Mouse (Mus musculus) midbrain, postnatal 0 days (tissue): ENCODE results near the gene Slc25a21. TPM values are rescaled to one million over a fixed set of nuclear protein-coding genes. Genes with fewer than 3 reads are reported as not detected.

Source experiments
- ATAC-seq: fragments of 200-750 bp; cut with Nextera tagmentation; 2 replicates; pipeline ENCODE4 v1.8.0; 2017; ENCODE audit warnings: moderate number of reproducible peaks, mild to moderate bottlenecking, moderate TSS enrichment, moderate library complexity; ENCODE audit not compliant: low FRiP score
- DNase-seq: peaks from one replicate; pipeline ENCODE4 v3.0.0-alpha.2; 2015; ENCODE audit warnings: low spot score
- H3K27ac ChIP-seq: fragments of 300-500 bp; sonication (generic); 2 replicates; pipeline ENCODE4 v1.5.1; 2014; ENCODE audit warnings: low read depth, mild to moderate bottlenecking, low read length, mixed read lengths
- H3K27me3 ChIP-seq: fragments of 300-500 bp; sonication (generic); 2 replicates; pipeline ENCODE4 v1.6.1; 2014; ENCODE audit warnings: low read length, control low read depth, mixed read lengths; ENCODE audit not compliant: insufficient read depth
- H3K36me3 ChIP-seq: fragments of 300-500 bp; sonication (generic); 2 replicates; pipeline ENCODE4 v1.6.1; 2014; ENCODE audit warnings: low read length, control low read depth, mixed read lengths; ENCODE audit not compliant: insufficient read depth
- H3K4me1 ChIP-seq: fragments of 300-500 bp; sonication (generic); 2 replicates; pipeline ENCODE4 v1.6.1; 2014; ENCODE audit warnings: mild to moderate bottlenecking, control low read depth, antibody characterized with exemption, low read length, mixed read lengths; ENCODE audit not compliant: insufficient read depth
- H3K4me2 ChIP-seq: fragments of 300-500 bp; sonication (generic); 2 replicates; pipeline ENCODE4 v1.6.1; 2014; ENCODE audit warnings: low read depth, mild to moderate bottlenecking, low read length, mixed read lengths; ENCODE audit not compliant: poor library complexity, severe bottlenecking
- H3K4me3 ChIP-seq: fragments of 300-500 bp; sonication (generic); 2 replicates; pipeline ENCODE4 v1.5.1; 2014; ENCODE audit warnings: low read depth, mild to moderate bottlenecking, low read length, moderate library complexity
- H3K9ac ChIP-seq: fragments of 300-500 bp; sonication (generic); replicated peaks from 2 replicates; pipeline ENCODE4 v1.6.1; 2014; ENCODE audit warnings: mild to moderate bottlenecking, low read length, moderate library complexity, mixed read lengths; ENCODE audit not compliant: poor library complexity, severe bottlenecking
- H3K9me3 ChIP-seq: fragments of 300-500 bp; sonication (generic); 2 replicates; pipeline ENCODE4 v1.6.1; 2016; ENCODE audit warnings: low read length, control low read depth
- CTCF ChIP-seq: IDR thresholded peaks from 2 replicates; pipeline ENCODE4 v1.5.1; 2016; ENCODE audit warnings: antibody characterized with exemption, mild to moderate bottlenecking
- WGBS: fragments of 180-500 bp; shearing (Covaris S2); extraction: QIAGEN DNeasy Blood & Tissue Kit; methylation state at CpG from one replicate; pipeline ENCODE4 v1.1.7; 2014; 5-methylcytosine and 5-hydroxymethylcytosine counted together
- polyA plus RNA-seq: library from polyadenylated mRNA; unstranded; fragments of >200 nt; fragmentation: Nextera tagmentation; extraction: Ambion mirVana; gene quantifications from 2 replicates; pipeline ENCODE4 v1.2.1, GENCODE M21; 2015
- total RNA-seq: library from RNA; depleted of rRNA; stranded (reverse); fragments of >200 nt; gene quantifications from 2 replicates; pipeline ENCODE4 v1.2.3, GENCODE M21; 2014

The Slc25a21 gene
- total and polyA plus RNA-seq, 2 experiments from 2014 or later, result 0.11 TPM; not detected in 1

- WGBS, result 92% methylated on average over 4 of the region's 4 CpGs
- no peaks in the 10 kb centered on the region for H3K4me1 ChIP-seq
Measured at GRCm38 (mm10) chr12:57187032-57187431, 10.2 kb downstream of the Slc25a21 start.

DNA sequence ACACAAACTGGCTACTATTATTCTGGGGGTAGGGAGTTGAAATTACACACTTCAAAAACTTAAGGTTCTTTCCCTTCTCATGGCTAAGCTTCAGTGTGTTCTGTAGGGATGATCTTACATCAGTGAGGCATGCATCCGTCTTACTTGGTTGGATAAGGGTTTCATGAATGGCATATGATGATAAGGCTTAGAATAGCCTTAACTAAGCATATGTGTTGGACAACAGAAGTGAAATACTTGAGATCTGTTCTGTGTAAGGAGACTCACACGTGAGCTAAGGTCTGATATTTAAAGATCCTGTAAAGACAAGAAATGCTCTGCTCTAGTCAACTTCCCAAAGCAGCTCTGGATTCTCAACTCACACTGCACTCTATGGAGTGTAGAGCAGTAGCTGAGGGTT lies 11.1 kb downstream of the Slc25a21 start:
- no peaks in the 10 kb centered on the region for H3K27me3 ChIP-seq
- no peak for TF ChIP-seq CTCF
- H3K4me3 ChIP-seq, result no peak overlapping the region
- no peak overlapping the region for H3K9ac ChIP-seq
- H3K36me3 ChIP-seq, result no peaks in the 10 kb centered on the region
- ATAC-seq (no peak), DNase-seq (no peak)
- no peaks in the 10 kb centered on the region for H3K9me3 ChIP-seq
- no peak overlapping the region for H3K4me2 ChIP-seq
- 79% methylated on average over 2 of the region's 2 CpGs for WGBS
- no peak overlapping the region for H3K27ac ChIP-seq
- H3K4me1 ChIP-seq, result no peaks in the 10 kb centered on the region

More at GRCm38 (mm10) chr12:57187032-57187431, 10.2 kb downstream of the Slc25a21 start:
- no peaks in the 10 kb centered on the region for H3K27me3 ChIP-seq
- H3K9ac ChIP-seq, result no peak overlapping the region
- no peak overlapping the region for H3K27ac ChIP-seq
- no peaks in the 10 kb centered on the region for H3K9me3 ChIP-seq
- no peak overlapping the region for H3K4me3 ChIP-seq
- TF ChIP-seq CTCF, result no peak
- ATAC-seq (no peak), DNase-seq (no peak)
- no peaks in the 10 kb centered on the region for H3K36me3 ChIP-seq
- no peak overlapping the region for H3K4me2 ChIP-seq

DNA sequence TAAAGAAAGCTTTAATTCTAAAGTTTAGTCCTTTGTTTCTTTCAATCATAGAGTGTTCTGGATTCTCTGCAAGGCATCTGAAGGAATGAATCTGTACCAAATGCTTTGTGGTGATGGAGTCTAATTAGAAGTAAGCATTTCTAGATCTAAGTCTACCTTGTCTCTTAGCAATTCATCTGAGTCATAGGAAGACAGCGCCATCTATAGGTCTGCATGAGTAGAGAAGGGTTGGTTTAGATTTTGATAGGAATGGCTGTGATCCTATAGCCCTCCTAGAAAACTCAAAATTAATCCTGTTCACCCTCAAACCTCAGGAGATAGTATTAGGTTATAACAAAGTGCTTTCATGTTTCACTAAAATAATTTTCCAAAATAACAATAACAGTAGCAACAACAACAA lies 11.8 kb downstream of the Slc25a21 start:
- no peak overlapping the region for H3K27ac ChIP-seq
- TF ChIP-seq CTCF, result peak; percentile 72
- DNase-seq (no peak), ATAC-seq (no peak)
- no peaks in the 10 kb centered on the region for H3K9me3 ChIP-seq
- no peak overlapping the region for H3K9ac ChIP-seq
- 0% methylated on average over 1 of the region's 1 CpGs for WGBS
- H3K27me3 ChIP-seq, result no peaks in the 10 kb centered on the region
- no peak overlapping the region for H3K4me3 ChIP-seq
- no peak overlapping the region for H3K4me2 ChIP-seq
- H3K36me3 ChIP-seq, result no peaks in the 10 kb centered on the region
- H3K4me1 ChIP-seq, result no peaks in the 10 kb centered on the region

GRCm38 (mm10) chr12:57184401-57185147 lies 12.7 kb downstream of the Slc25a21 start:
- H3K9me3 ChIP-seq, result no peaks in the 10 kb centered on the region
- no peaks in the 10 kb centered on the region for H3K36me3 ChIP-seq
- H3K4me1 ChIP-seq, result no peaks in the 10 kb centered on the region
- peak; percentile 24 for DNase-seq
- no peak overlapping the region for H3K27ac ChIP-seq
- TF ChIP-seq CTCF, result peak; percentile 71
- no peak overlapping the region for H3K9ac ChIP-seq
- no peaks in the 10 kb centered on the region for H3K27me3 ChIP-seq
- H3K4me3 ChIP-seq, result no peak overlapping the region
- no peak overlapping the region for H3K4me2 ChIP-seq
- no peak for ATAC-seq
- WGBS, result 53% methylated on average over 2 of the region's 2 CpGs

GRCm38 (mm10) chr12:57179465-57180188 lies 17.6 kb downstream of the Slc25a21 start:
- peak; percentile 25 for DNase-seq
- H3K4me3 ChIP-seq, result no peak overlapping the region
- no peak overlapping the region for H3K9ac ChIP-seq
- H3K27ac ChIP-seq, result no peak overlapping the region
- WGBS, result 19% methylated on average over 5 of the region's 5 CpGs
- no peaks in the 10 kb centered on the region for H3K36me3 ChIP-seq
- H3K4me1 ChIP-seq, result peaks cover 2% of the 10 kb centered on the region; the same call in 1 of the 2 replicates
- H3K4me2 ChIP-seq, result no peak overlapping the region
- no peak for ATAC-seq
- no peak for TF ChIP-seq CTCF
- no peaks in the 10 kb centered on the region for H3K27me3 ChIP-seq
- H3K9me3 ChIP-seq, result no peaks in the 10 kb centered on the region

GRCm38 (mm10) chr12:57178818-57179217 lies 18.5 kb downstream of the Slc25a21 start:
- Histone ChIP-seq H3K4me3 (no peak overlapping the region), H3K27me3 (no peaks in the 10 kb centered on the region), H3K9me3 (no peaks in the 10 kb centered on the region), H3K27ac (no peak overlapping the region), H3K36me3 (no peaks in the 10 kb centered on the region), H3K9ac (no peak overlapping the region), H3K4me2 (no peak overlapping the region), H3K4me1 (peaks cover 2% of the 10 kb centered on the region; the same call in 1 of the 2 replicates)
- ATAC-seq (no peak), DNase-seq (no peak)
- TF ChIP-seq CTCF, result no peak
